Mouse (Mus musculus) bone marrow macrophage, adult 2 months (primary cell): ENCODE measurements around the gene Gm340.

Experiments used
- CTCF ChIP-seq: IDR thresholded peaks from 2 replicates; pipeline ENCODE4 v1.5.1; 2012; ENCODE audit warnings: low read depth, mild to moderate bottlenecking, low read length, moderate library complexity
- POLR2A ChIP-seq: IDR thresholded peaks from 2 replicates; pipeline ENCODE4 v1.6.1; 2012; ENCODE audit warnings: mild to moderate bottlenecking, low read depth, low read length, borderline replicate concordance

GRCm38 (mm10) chr19:41611683-41612082 lies 29.5 kb downstream of the Gm340 start:
- TF ChIP-seq CTCF (no peak), POLR2A (no peak)
